Comparison of ENCODE assay signal across 8 mouse cellular contexts in genomic region chr2:181219538-181220216, GRCm38 (mm10). TPM values are rescaled to one million over a fixed set of nuclear protein-coding genes. Genes with fewer than 3 reads are reported as not detected.
DNase-seq lines count a peak whose midpoint lies in the region; ATAC-seq and TF ChIP-seq lines count a peak whose summit lies in the region.

Gene Fndc11 (plus strand): TSS chr2:181220013.

- no peaks in the 10 kb centered on the region for H3K36me3 ChIP-seq in ES-E14 (ENCODE audit: control insufficient read depth, insufficient read depth, low read length, poor library complexity, severe bottlenecking)
- H3K36me3 ChIP-seq in hindbrain, embryonic 14.5 days (replicated peaks; ENCODE audit: control insufficient read depth, insufficient read depth), result no peaks in the 10 kb centered on the region
- no peaks in the 10 kb centered on the region for H3K36me3 ChIP-seq in lung, embryonic 16.5 days (ENCODE audit: control insufficient read depth, insufficient read depth, low read length)

- 0 out of 2 replicates have a peak within 1 kb of the TSS, but pooled peaks have one; percentile 0 for H3K9ac ChIP-seq in ES-E14 (ENCODE audit: insufficient read depth, low read depth, low read length, poor library complexity, severe bottlenecking)
- peak within 1 kb of the TSS; percentile 37 for H3K9ac ChIP-seq in hindbrain, embryonic 14.5 days
- peak within 1 kb of the TSS; percentile 51 for H3K9ac ChIP-seq in lung, embryonic 16.5 days (ENCODE audit: low read length)

- no peaks in the 10 kb centered on the region for H3K9me3 ChIP-seq in ES-E14 (ENCODE audit: control insufficient read depth, insufficient read depth, low read depth, low read length)
- H3K9me3 ChIP-seq in hindbrain, embryonic 14.5 days (ENCODE audit: control insufficient read depth, low read length), result no peaks in the 10 kb centered on the region
- H3K9me3 ChIP-seq in lung, embryonic 16.5 days (ENCODE audit: control insufficient read depth, low read length), result no peaks in the 10 kb centered on the region

- 4% methylated on average over 25 of the region's 25 CpGs for whole genome bisulfite sequencing in hindbrain, embryonic 14.5 days
- WGBS in lung, embryonic 16.5 days, result 1% methylated on average over 25 of the region's 25 CpGs

- in situ Hi-C loops in ES-E14 (cut with MboI; ENCODE audit: low sequenced_read_pairs in 2 of 2, unreplicated experiment in 2 of 2), result no loop called here

- peak within 1 kb of the TSS; percentile 56 for H3K4me2 ChIP-seq in hindbrain, embryonic 14.5 days (replicated peaks)
- H3K4me2 ChIP-seq in lung, embryonic 16.5 days (ENCODE audit: low read depth, low read length), result peak within 1 kb of the TSS; percentile 65

- no peaks in the 10 kb centered on the region for H3K27me3 ChIP-seq in hindbrain, embryonic 14.5 days (ENCODE audit: control insufficient read depth, insufficient read depth, low read length)
- H3K27me3 ChIP-seq in lung, embryonic 16.5 days (ENCODE audit: control insufficient read depth, insufficient read depth, low read depth, low read length), result no peaks in the 10 kb centered on the region

- H3K27ac ChIP-seq in ES-E14 (ENCODE audit: insufficient read depth, low read depth, low read length, poor library complexity, severe bottlenecking), result no peak within 1 kb of the TSS
- peak within 1 kb of the TSS; percentile 26; the same call in 1 of the 2 replicates for H3K27ac ChIP-seq in hindbrain, embryonic 14.5 days
- peak within 1 kb of the TSS; percentile 98 for H3K27ac ChIP-seq in lung, embryonic 16.5 days (ENCODE audit: low read length)

- peak; percentile 83; the same call in 1 of the 2 replicates for ATAC-seq in hindbrain, embryonic 14.5 days (ENCODE audit: low FRiP score)
- peak; percentile 98 for ATAC-seq in lung, embryonic 16.5 days (ENCODE audit: low read depth)

- DNase-seq in ES-E14 (ENCODE audit: low read depth, low spot score), result peak; percentile 64
- DNase-seq in cerebellum, postnatal 10 days, result peak; percentile 78
- DNase-seq in frontal cortex, postnatal 25 days (ENCODE audit: low spot score in 2 of 2), result peak; percentile 9 to 22
- DNase-seq in hindbrain, embryonic 14.5 days (ENCODE audit: low spot score), result peak; percentile 57
- peak; percentile 35 to 50 for DNase-seq in layer of hippocampus, postnatal 14 days (ENCODE audit: low spot score in 2 of 2)
- peak; percentile 56 for DNase-seq in ovary, postnatal 10 days (ENCODE audit: low spot score)
- peak; percentile 96 for DNase-seq in thymus, postnatal 0 days (ENCODE audit: low spot score)

- peak within 1 kb of the TSS; percentile 21 to 37; a peak in 3 of 4 replicates for H3K4me3 ChIP-seq in ES-E14 (ENCODE audit: insufficient read depth in 1 of 2, low read depth in 1 of 2, low read length in 2 of 2, poor library complexity in 1 of 2, severe bottlenecking in 1 of 2)
- peak within 1 kb of the TSS; percentile 22 for H3K4me3 ChIP-seq in hindbrain, embryonic 14.5 days (replicated peaks; ENCODE audit: low read length)
- peak within 1 kb of the TSS; percentile 44 for H3K4me3 ChIP-seq in lung, embryonic 16.5 days (ENCODE audit: low read length)

- peaks cover 0 to 16% of the 10 kb centered on the region in 2 experiments; a peak in 2 of 4 replicates for H3K4me1 ChIP-seq in ES-E14 (ENCODE audit: control insufficient read depth in 2 of 2, insufficient read depth in 2 of 2, low read length in 2 of 2, poor library complexity in 1 of 2)
- H3K4me1 ChIP-seq in hindbrain, embryonic 14.5 days (replicated peaks; ENCODE audit: control insufficient read depth, insufficient read depth, low read length), result peaks cover 14% of the 10 kb centered on the region; the same call in 1 of the 2 replicates
- peaks cover 17% of the 10 kb centered on the region for H3K4me1 ChIP-seq in lung, embryonic 16.5 days (replicated peaks; ENCODE audit: control insufficient read depth, insufficient read depth, low read length)

TF ChIP-seq in ES-E14, 5 proteins besides CTCF, POLR2A, EP300 and RAD21:
- TF ChIP-seq HCFC1 (IDR thresholded peaks at IDR 0.05; ENCODE audit: borderline replicate concordance, insufficient read depth, low read length), result no peak
- TF ChIP-seq MAFK (IDR thresholded peaks at IDR 0.05; ENCODE audit: insufficient read depth, low read depth, low read length), result no peak
TF ChIP-seq in ES-E14: peak in this region for 0.

RNA-seq across cellular contexts. Expression of gene Fndc11, which starts in this region (rescaled TPM):
- total RNA-seq in ES-E14 (2012; rRNA removed), result 0.21 TPM in 1 of 2 replicates, not detected in the other
- polyA plus RNA-seq in hindbrain, embryonic 14.5 days (2014; fragmentation: Nextera tagmentation; extraction: Ambion mirVana), result not detected in 2 replicates
- not detected for total RNA-seq in layer of hippocampus, postnatal 14 days (2021)
- polyA plus RNA-seq in lung, embryonic 16.5 days (2015; fragmentation: Nextera tagmentation; extraction: Ambion mirVana), result 0.35 and 0.43 TPM in 2 replicates
- polyA plus RNA-seq in thymus, postnatal 0 days (2015; fragmentation: Nextera tagmentation; extraction: Ambion mirVana), result 0.39 and 0.54 TPM in 2 replicates

Comparison
In these comparisons a context has a peak if more than half of its experiments do, and no peak if none do; other contexts are left out.
1. Peak in DNase-seq, H3K4me3 ChIP-seq and H3K9ac ChIP-seq in ES-E14; RNA of the gene not detected or under 1 TPM.
2. Peak in DNase-seq, ATAC-seq, H3K4me3 ChIP-seq, H3K27ac ChIP-seq, H3K9ac ChIP-seq and H3K4me2 ChIP-seq in hindbrain, embryonic 14.5 days; RNA of the gene not detected or under 1 TPM.
3. Peak in DNase-seq in layer of hippocampus, postnatal 14 days; RNA of the gene not detected or under 1 TPM.
4. Peak in ATAC-seq, H3K4me3 ChIP-seq, H3K27ac ChIP-seq, H3K9ac ChIP-seq and H3K4me2 ChIP-seq in lung, embryonic 16.5 days; RNA of the gene not detected or under 1 TPM.
5. Peak in DNase-seq in thymus, postnatal 0 days; RNA of the gene not detected or under 1 TPM.
6. DNase-seq: peak in every context shown above with its lines; median percentile 96 in thymus, postnatal 0 days; 78 in cerebellum, postnatal 10 days; 64 in ES-E14; 57 in hindbrain, embryonic 14.5 days; 56 in ovary, postnatal 10 days; 42 in layer of hippocampus, postnatal 14 days; 16 in frontal cortex, postnatal 25 days.
7. H3K9ac ChIP-seq: peak in every context shown above with its lines; median percentile 51 in lung, embryonic 16.5 days; 37 in hindbrain, embryonic 14.5 days; 0 in ES-E14.